Mouse (Mus musculus) left cerebral cortex, adult 9 months (tissue): ENCODE measurements around the gene Unc13b.
A peak's percentile ranks its signal among the peaks of the same experiment; 100 is the strongest.

Source experiments
- DNase-seq, 2 experiments: peaks; one replicate each; pipeline ENCODE4 v3.0.0; 2022; ENCODE audit warnings: low spot score in 2 of 2

Gene Unc13b

DNA sequence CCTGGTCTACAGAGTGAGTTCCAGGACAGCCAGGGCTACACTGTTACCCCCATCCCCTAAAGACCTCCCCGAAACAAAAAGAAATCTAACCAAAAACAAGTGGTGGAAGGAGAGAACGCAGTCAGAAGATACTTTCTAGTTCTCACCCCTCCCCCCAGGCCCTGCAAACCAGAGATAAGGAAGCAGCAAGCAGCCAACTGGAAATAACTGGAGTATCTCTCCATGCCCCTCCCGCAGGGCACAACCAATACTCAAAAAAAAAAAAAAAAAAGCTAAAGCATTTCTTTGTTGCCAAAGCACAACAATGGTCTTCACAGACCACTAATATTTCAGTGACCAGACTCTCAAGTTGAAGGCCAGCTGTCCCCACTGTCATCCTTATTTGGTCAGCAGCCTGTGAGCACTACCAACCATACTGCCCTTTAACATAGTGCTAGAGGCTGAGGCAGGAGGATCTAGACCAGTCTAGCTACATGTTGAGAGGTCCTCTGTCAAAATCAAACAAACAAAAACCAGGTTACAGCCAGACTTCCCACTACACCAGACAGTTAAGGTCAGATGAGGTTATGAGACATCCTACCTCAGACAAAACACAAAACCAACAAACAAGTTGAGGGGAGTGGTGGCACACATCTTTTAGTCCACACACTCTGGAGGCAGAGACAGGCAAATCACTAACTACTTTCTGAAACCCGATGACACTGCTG lies 20.7 kb upstream of the Unc13b start:
- no peak for DNase-seq

DNA sequence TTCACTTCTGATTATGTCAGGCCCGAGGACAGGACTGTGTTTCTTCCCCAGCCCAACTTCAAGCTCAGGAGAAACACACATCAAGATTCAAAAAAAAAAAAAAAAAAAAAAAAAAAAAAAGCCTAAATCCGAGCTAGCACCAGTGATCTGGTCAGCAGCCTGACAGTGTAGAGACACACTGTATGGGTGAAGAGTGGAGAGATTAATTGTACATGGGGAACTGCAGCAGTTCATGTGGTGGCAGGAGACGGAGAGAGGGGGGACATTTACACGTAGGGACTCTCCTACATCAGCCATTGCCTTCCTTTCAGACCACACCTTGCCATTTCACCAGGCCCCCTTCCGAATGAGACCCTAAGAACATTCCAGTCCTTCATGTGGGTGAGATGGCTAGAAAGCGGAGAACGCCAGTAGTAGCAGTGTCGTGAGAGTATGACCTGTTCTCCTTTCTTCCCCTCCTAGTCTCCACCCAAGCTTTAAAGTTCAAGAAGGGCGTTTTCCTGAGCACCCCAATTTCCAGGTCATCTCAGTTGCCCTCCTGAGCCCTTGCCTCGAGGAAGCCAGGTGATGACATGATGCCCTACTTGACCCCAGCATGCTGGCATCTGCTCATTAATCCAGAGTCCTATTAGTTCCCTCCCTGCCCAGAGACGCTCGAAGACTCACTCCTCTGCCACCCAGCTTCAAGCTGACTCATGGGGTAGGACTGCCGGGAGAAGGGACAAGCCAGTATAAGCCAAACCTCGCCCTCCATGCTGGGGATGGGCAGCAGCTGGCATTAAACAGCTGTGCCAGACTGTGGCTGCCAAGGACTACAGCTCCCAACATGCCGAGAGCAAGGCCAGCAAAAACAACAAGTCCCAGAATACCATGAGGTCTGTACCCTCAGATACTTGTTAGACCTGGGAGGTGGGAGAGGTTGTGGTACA lies 19.9 kb upstream of the Unc13b start:
- peak in 1 of 2 experiments; percentile 64 for DNase-seq

DNA sequence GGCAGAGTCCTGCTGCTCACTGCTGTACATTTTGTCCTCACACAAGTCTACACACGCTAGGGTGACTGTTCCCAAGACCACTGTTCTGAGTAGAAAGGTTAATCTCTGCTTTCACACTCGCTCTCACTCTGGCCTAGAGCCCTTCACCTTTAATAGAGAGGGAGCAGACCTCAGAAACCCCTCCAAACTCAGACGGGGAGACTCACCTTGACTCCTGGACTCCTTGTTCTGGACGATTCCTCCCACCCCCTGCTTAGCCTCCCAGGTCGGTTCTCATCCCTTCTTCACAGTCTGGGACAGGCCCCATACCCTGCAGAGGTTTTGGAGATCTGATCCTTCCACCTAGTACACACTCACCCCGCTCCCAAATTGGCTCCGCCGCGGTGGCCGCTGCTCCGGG lies 19.1 kb upstream of the Unc13b start:
- DNase-seq, result no peak

DNA sequence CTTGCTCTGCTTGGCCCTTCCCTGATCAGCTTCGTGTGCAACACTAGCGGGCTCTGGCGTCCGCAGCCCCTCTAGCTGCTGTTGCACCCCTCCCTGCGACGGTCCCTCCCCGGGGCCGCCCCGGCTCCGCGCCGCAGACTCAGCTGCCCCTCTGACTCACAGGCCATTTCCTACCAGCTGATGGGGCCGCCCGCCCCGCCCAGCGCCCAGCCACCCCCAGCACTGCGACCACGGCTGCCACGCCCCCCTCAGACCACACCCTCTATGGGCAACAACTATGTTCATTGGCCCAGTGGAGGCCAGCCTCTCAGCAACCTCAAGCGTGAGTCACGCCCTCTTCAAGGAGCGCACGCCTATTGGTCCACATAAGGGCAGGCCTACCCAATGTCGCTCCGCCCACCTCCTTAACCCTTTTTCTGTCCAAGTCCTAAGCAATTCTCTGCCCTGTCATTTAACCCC lies 18.6 kb upstream of the Unc13b start:
- peak; percentile 94 to 97 for DNase-seq

DNA sequence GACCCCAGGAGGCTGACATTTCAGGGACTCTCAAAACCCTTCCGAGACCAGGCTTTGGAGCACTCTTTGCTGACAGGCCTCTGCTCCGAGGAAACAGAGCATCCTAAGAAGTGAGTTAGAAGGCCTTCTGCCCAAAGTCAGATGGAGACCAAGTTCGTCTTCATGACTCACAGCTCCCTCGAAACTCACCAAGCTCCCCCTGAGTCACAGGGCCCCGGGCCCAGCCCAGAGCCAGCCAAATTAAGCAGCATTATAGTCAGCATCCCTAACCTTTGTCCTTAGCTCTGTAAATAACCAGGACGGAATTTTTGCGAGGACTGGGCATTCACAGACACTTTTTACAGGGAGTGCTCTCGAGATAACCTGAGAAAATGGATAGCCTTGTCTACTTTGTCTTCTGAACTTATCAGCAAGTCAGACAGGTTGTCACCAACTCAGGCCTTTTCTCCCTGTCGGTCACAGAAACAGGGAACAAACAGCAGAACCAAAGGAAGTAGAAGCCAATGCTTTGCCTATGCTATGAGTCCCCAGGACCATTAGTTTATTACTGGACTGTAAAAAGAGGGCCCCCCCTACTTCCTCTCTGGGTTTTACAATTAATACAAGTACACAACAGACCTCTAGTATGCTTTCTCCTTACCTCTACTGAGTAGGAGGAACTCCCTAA lies 17.7 kb upstream of the Unc13b start:
- no peak for DNase-seq

DNA sequence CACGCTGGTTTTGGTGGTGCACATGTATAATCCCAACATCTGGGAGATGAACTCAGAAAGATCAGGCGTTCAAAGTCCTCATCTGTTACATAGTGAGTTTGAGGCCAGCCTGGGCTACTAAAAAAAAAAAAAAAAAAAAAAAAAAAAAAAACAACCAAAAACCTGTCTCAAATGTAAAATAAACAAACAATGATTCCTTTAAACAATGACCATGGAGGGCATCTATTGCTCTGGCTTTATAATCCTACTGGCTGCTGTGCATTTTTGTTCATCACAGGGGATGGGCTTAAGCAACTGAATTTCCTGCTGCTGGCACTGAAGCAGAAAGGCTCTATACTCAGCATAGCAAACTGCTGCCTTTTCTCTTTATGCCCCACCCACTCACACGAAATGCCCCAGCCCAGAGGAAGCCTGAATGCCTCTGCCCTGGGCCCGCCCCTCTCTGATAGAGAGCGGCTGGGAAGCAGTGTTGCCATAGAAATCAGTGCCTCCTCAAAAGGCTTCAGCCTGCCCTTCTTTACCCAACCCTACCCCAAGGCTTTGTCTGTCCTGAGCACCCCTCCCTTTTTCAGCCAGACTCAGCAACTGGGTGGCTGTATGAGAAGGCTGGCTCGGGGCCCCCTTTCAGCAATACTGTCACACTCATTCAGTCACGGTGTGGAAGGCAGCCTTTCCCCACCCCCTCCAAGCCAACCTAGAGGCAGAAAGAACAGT lies 15.0 kb upstream of the Unc13b start:
- DNase-seq, result peak in 1 of 2 experiments; percentile 56

DNA sequence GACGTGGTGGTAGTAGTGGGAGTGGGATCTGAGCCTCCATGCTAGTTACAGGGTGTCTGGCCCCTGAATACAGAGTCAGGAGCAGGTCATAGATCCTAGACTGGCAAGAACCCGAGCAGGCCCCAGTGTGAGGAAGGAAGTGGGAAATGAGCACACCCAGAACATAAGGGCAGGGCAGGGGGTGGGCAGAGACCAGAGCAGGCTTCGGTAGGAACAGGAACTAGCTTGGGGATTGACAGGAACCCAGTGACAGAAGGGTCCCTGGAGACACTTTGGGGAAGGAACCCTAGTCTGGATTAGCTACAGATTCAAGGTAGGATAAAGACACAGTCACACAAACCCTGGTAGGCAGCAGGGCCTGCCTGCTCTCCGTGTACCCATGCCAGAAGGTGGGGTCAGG lies 14.1 kb upstream of the Unc13b start:
- no peak for DNase-seq

DNA sequence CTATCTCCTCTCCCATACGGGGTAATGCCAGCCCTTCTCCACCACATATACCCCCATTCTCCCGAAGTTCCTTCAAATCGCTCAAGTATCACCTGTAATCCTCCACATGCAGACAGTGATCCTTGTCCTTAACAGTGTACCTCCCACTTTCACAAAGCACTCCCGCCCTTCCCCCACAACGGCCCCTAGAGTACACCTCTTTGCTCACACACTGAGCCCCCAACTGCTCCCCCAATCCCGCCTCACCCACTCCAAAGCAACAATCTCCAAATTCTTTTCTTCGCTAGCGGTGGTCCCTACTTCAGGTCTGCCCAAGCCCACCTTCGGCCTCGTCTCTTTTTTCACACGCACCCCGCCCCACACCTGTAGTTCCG lies 13.5 kb upstream of the Unc13b start:
- no peak for DNase-seq

DNA sequence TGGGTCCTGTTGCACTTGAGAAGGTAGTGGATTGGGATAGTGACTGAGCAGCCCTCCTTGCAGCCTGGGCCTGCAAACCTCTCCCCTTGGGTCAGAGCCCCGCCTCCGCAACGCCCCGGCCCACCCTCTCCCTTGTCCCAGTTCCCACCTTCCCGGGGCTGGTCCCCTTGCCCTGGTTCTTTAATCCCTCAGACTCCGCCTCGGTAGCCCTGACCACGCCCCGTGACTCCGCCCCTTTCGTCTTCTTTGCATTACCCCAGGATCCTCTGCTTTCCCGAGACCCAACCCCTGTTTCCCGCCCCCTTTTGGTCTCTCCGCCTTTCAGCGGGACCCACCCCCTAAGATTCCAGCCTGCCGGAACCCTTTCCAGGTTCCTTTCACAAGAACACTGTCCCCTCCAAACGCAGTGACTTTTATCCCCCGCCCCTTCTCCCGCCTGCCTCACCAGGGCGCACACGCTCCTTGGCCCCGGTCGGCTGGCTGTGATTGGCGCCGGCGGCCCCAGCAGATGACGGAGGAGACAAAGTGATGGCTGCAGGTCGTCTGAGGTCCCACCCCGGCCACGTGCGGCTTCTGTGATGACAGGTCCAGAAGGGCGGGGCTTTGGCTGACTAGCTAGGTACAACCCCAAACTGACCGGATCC lies 13.0 kb upstream of the Unc13b start, which contains the start of gene Fam214b:
Fam214b (minus strand) TSS at position 562 of the 644 bp plus-strand sequence.
- DNase-seq, result peak; percentile 83 to 95

DNA sequence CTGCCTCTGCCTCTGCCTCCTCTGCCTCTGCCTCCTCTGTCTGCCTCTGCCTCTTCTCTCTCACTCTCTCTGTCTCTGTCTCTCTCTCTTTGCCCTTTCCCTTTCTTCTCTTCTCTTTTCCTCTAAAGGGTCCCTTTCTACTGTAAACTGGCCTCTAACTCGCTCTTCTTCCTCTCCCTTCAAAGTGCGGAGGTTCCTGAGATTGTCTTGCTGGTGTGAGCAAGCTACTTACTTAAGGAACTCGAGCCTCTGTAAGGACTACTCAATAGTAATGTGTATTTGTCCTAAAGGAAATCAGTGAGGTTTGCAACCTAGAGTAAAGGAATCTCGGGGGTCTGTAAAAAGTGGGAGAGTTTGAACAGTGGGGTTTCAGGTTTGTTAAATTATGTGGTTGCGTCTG lies 12.1 kb upstream of the Unc13b start:
- DNase-seq, result no peak

DNA sequence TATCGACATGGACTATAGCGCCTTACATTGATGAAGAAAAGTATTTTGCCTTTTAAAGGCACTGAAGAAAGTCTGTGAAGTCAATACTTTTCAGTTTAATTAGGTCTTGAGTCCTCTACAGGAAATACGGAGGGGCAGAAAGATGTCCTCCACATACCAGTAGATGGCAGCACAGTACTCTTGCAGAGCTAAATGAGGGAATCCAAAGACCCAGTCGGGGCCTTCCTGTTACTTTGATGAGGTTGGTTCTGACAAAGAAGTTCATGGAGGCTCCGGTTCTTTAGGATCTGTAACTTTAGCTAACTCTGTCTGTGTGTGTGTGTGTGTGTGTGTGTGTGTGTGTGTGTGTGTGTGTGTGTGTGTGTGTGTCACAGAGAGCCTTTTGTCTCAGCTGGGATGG lies 11.5 kb upstream of the Unc13b start:
- peak in 1 of 2 experiments; percentile 86 for DNase-seq

DNA sequence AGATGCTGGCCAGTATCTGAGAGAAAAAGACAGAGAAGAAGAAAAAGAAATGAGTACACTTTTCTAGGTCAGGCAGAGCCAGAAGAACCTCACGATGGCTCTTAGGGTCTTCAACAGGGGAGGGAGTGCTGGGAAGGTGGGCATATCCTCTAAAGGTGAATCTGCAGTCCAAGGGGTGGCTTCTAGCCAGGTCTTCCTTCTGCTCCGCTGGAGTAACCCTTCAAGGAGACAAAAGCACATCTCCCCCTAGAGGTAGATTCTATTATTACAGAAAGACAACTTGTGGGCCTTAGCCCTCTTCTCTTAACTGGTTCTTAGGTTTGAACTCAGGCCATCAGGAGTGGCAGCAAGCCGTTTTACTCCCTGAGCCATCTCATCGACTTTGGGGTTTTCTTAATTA lies 6.1 kb upstream of the Unc13b start:
- no peak for DNase-seq

DNA sequence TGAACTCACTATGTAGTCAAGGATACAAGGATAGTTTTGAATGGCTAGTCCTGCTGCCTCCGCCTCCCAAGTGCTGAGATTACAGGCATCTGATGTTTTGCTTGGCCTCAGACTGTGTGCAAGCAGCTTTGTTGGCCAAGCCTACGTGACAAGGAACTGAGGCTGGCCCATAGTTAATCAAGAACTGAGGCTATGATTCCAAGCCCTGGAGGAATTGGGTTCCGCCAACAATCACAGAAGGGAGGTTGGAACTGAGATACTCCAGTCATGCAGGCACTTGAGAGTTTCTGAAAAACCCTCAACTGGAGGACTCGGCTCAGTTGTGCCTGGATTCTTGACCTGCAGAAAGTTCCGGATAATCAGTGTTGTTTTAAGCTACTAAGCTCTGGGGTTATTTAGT lies 1.1 kb upstream of the Unc13b start:
- DNase-seq, result no peak

DNA sequence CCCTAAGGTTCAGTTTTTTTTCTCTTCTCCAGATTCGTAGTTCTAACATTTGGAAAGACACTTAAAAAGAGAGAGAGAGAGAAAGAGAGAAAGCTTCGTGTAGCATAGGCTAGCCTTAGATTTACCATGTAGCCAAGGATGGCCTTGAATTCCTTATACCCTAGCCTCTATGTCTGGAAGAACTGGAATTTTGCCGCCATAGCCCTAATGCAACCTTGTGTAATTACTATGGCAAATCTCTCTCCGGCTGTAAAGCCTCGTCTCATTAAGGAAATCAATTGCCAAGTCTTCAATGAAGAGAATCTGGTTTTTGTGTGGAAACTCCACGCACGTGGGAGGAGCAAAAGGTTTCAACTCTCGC lies 381 bp upstream of the Unc13b start:
- no peak for DNase-seq

DNA sequence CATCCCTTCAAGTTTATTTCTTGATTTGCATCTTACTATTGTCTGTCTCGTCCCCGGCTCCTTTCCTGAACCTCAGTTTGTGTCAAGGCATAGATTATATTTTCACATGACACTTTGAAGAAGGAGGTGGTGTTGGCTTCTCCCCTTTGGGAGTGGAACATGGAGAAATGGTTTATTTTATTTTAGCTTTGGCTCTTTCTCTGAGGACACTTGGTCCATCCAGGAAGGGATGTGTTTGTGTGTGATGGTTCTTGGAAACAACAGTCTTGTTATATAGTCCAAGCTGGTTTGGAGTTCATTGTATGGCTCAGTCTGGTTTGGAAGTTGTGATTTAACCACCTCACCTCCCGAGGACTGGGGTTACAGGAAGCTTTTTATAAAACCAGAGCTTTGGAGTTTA lies 944 bp downstream of the Unc13b start:
- DNase-seq, result no peak

DNA sequence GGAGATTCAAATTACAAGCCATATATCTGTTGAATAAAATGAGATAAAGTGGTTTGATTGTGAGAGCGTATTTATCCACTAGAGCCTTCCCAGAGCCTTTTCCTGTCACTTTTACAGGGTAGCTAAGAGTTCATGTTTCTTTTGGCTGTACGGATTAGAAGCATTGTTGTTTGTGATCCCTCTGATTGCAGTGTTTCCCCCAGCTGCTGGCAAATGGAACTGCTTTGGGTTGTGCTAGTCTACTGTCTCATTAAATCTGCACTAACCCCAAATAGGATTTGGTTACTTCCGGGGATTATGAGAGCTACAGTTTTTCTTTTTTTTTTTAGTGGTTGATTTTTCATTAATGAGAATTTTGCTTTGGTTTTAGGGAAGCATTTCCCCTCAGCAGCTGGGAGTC lies 1.5 kb downstream of the Unc13b start:
- no peak for DNase-seq

DNA sequence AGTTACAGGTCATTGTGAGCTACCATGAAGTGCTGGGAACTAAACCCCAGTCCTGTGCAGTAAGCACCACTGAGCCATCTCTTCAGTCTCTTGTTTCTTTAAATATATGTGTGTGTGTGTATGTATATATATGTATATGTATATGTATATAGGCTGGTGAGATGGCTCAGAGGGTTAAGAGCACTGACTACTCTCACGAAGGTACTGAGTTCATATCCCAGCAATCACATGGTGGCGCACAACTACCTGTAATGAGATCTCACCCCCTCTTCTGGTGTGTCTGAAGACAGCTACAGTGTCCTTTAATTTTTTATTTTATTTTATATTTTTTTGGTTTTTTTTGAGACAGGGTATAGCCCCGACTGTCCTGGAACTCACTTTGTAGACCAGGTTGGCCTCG lies 6.7 kb downstream of the Unc13b start:
- DNase-seq, result no peak

DNA sequence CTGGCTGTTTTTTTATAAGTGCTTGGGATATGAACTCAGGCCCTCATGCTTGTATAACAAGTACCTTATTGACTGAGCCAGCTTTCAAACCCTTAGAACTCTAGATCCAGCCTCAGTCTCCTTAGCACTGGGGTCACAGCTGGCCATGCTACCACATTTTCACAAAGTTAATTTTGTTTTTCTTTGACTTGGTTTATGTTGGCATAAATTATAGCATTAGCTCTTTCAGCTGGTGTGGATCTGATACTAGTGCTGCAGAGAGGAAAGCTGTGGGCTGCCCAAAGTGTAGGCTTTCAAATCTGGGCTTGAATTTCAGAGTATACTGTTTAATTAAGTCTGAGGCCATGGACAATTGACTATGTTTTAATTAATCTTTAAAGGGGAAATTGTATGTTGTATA lies 16.2 kb downstream of the Unc13b start:
- DNase-seq, result no peak

DNA sequence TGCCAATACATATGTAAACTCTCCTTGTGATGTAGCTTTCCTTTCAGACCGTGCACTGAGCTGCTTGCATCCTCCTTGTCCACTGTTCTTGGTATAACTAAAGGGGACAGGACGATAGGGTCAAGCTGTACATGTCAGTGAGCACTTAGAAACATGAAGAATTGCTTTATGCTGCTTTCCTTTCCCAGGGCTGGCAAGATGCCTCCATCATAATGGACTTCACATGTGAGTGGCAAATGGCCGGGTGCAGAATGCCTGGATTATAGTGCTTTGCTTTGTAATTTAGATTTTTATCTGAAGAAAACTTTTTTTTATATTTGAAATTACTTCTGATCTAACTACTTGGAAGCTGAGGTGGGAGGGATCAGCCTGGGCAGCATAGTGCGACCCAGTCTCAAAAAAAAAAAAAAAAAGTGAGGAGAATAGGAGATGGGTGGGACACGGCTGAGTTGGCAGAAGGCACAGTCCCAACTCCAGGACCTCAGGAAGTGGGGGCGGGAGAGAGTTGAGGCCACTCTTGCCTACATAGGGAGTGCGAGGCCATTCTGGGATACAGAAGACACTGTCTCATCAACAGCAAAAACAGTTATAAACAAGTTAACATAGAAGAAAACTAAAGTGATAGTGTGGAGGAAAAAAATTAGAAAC lies 19.4 kb downstream of the Unc13b start:
- DNase-seq, result no peak

DNA sequence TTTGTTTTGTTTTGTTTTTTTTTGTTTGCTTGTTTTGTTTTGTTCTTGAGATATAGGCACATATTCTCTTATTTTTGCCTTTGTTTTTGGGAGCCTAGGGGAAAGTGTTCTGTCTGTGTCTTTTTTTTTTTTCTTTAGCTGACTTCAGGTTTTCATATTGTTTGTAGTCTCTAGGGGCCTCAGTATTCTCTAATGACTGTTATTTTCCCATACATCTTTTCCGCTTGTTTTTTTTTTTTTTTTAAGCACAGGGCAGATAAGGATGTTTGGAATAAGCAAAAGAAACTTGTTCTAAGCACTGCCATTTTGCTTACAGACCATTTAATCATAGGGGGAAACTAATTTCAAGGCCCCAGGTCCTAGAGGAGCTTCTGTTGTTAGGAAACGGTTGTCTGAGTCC lies 23.7 kb downstream of the Unc13b start:
- no peak for DNase-seq

DNA sequence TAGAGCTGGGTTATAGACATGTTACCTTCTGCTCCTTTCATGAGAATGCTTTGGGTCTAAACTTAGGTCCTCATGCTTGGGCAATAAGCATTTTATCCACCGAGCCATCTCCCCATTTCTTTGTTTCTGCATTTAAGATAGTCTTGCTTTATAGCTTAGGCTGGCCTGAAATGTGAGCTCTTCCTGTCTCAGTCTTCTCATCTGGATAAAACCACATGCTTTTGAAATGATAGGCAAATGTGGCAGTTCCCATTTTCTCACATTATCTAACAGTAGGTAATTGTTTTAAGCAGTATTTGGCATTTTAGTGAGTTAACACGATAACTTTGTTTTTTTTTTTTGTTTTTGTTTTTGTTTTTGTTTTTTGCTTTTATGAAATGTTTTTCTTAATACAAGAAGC lies 31.2 kb downstream of the Unc13b start:
- no peak for DNase-seq
